Mouse (Mus musculus) intestine, embryonic 15.5 days (tissue): ENCODE measurements around the gene Ankrd34c. TPM values are rescaled to one million over a fixed set of nuclear protein-coding genes. Genes with fewer than 3 reads are reported as not detected.

Source experiments
- ATAC-seq: fragments of 200-750 bp; cut with Nextera tagmentation; 2 replicates; pipeline ENCODE4 v1.8.0; 2017; ENCODE audit warnings: moderate TSS enrichment, moderate library complexity
- H3K27ac ChIP-seq: fragments of 300-500 bp; sonication (generic); 2 replicates; pipeline ENCODE4 v1.5.1; 2015; ENCODE audit warnings: mild to moderate bottlenecking, inconsistent platforms
- H3K27me3 ChIP-seq: fragments of 300-500 bp; sonication (generic); replicated peaks from 2 replicates; pipeline ENCODE4 v1.6.1; 2015; ENCODE audit warnings: inconsistent platforms
- H3K36me3 ChIP-seq: fragments of 300-500 bp; sonication (generic); 2 replicates; pipeline ENCODE4 v1.6.1; 2015; ENCODE audit warnings: inconsistent platforms
- H3K4me1 ChIP-seq: fragments of 300-500 bp; sonication (generic); replicated peaks from 2 replicates; pipeline ENCODE4 v1.6.1; 2015; ENCODE audit warnings: inconsistent platforms
- H3K4me2 ChIP-seq: fragments of 300-500 bp; sonication (generic); replicated peaks from 2 replicates; pipeline ENCODE4 v1.6.1; 2015; ENCODE audit warnings: mild to moderate bottlenecking, inconsistent platforms
- H3K4me3 ChIP-seq: fragments of 300-500 bp; sonication (generic); replicated peaks from 2 replicates; pipeline ENCODE4 v1.5.1; 2015; ENCODE audit warnings: inconsistent platforms
- H3K9ac ChIP-seq: fragments of 300-500 bp; sonication (generic); 2 replicates; pipeline ENCODE4 v1.6.1; 2015; ENCODE audit warnings: inconsistent platforms
- H3K9me3 ChIP-seq: fragments of 300-500 bp; sonication (generic); 2 replicates; pipeline ENCODE4 v1.6.1; 2016; ENCODE audit warnings: inconsistent platforms
- WGBS: fragments of 180-500 bp; shearing (Covaris S2); methylation state at CpG from one replicate; pipeline ENCODE4 v1.1.7; 2015; 5-methylcytosine and 5-hydroxymethylcytosine counted together
- polyA plus RNA-seq: library from polyadenylated mRNA; unstranded; fragments of >200 nt; fragmentation: Nextera tagmentation; extraction: Ambion mirVana; gene quantifications from 2 replicates; pipeline ENCODE4 v1.2.1, GENCODE M21; 2015

Ankrd34c gene
- not detected in 2 replicates for polyA plus RNA-seq

GRCm38 (mm10) chr9:89738295-89738694 is at the start of gene Ankrd34c:
Ankrd34c (minus strand) TSS chr9:89738475.
- no peak within 1 kb of the TSS for H3K9ac ChIP-seq

GRCm38 (mm10) chr9:89787532-89787931 is 49.3 kb upstream of the Ankrd34c start:
- Histone ChIP-seq H3K27me3 (no peaks in the 10 kb centered on the region), H3K9ac (no peak overlapping the region), H3K4me3 (no peak overlapping the region), H3K4me2 (no peak overlapping the region), H3K9me3 (no peaks in the 10 kb centered on the region), H3K36me3 (no peaks in the 10 kb centered on the region), H3K4me1 (no peaks in the 10 kb centered on the region), H3K27ac (no peak overlapping the region)
- no peak for ATAC-seq
- 65% methylated on average over 4 of the region's 4 CpGs for WGBS

More at GRCm38 (mm10) chr9:89738295-89738694, at the start of gene Ankrd34c:
- H3K4me3 ChIP-seq = no peak within 1 kb of the TSS
- no peak for ATAC-seq
- no peaks in the 10 kb centered on the region for H3K4me1 ChIP-seq
- H3K4me2 ChIP-seq = no peak within 1 kb of the TSS
- no peak within 1 kb of the TSS for H3K27ac ChIP-seq
- no peaks in the 10 kb centered on the region for H3K9me3 ChIP-seq
- 3% methylated on average over 8 of the region's 8 CpGs for WGBS
- peaks cover 3% of the 10 kb centered on the region for H3K27me3 ChIP-seq
- no peaks in the 10 kb centered on the region for H3K36me3 ChIP-seq

DNA sequence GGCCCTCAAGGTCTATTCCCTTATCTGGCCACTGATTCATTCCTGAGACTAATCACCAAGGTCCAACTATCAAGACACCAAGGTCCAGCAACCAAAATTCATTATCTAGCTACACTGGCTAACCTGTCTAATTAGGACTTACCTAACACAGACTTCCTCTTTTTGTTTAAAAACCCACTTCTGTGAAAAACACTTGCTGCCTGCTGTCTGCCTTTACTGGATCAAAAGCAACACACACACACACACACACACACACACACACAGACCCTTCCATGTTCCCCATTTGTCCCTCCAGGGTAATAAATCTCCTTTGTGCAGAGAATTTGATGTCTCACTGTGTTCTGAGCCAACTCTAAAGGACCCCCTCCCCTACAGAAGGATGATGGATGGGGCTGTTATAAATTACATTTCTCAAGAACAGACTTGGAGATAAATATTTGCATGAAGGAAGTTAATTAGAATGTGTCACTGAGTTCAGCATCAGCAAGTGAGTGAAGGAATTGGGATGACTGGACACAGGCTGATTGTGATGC is 43.2 kb upstream of the Ankrd34c start:
- H3K36me3 ChIP-seq = no peaks in the 10 kb centered on the region
- no peaks in the 10 kb centered on the region for H3K9me3 ChIP-seq
- H3K4me2 ChIP-seq = no peak overlapping the region
- no peak overlapping the region for H3K4me3 ChIP-seq
- ATAC-seq = no peak
- no peak overlapping the region for H3K27ac ChIP-seq
- no peaks in the 10 kb centered on the region for H3K4me1 ChIP-seq
- no peak overlapping the region for H3K9ac ChIP-seq
- no peaks in the 10 kb centered on the region for H3K27me3 ChIP-seq

- H3K27me3 ChIP-seq = no peaks in the 10 kb centered on the region
- H3K4me2 ChIP-seq = no peak overlapping the region
- WGBS = 93% methylated on average over 1 of the region's 1 CpGs
- no peaks in the 10 kb centered on the region for H3K9me3 ChIP-seq
- no peak overlapping the region for H3K9ac ChIP-seq
- no peak overlapping the region for H3K27ac ChIP-seq
- H3K36me3 ChIP-seq = no peaks in the 10 kb centered on the region
- no peaks in the 10 kb centered on the region for H3K4me1 ChIP-seq
- ATAC-seq = no peak
- H3K4me3 ChIP-seq = no peak overlapping the region
Observed at GRCm38 (mm10) chr9:89779237-89779636, 41.0 kb upstream of the Ankrd34c start.

DNA sequence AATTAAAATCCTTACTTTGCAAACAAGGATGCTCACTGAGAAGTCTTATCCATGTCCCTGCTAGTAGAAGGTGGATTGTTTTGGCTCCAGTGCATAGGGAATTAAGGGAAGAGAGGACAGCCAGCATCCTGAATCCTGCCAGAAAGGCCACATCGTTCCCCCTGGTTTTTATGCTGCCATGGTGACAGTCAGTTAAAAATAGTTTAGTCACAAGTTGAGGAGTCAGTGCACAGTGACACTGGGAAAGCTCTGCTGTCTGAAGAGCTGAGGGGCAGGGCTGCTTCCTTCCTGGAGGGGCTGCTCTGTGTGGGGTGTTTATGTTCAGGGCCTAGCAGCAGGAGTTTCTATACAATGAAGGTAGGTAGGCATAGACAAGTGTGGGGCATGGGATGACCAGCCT is 32.9 kb upstream of the Ankrd34c start:
- no peak overlapping the region for H3K4me3 ChIP-seq
- WGBS = 51% methylated on average over 1 of the region's 1 CpGs
- H3K27me3 ChIP-seq = no peaks in the 10 kb centered on the region
- no peak for ATAC-seq
- no peaks in the 10 kb centered on the region for H3K9me3 ChIP-seq
- H3K4me2 ChIP-seq = no peak overlapping the region
- H3K9ac ChIP-seq = no peak overlapping the region
- H3K4me1 ChIP-seq = no peaks in the 10 kb centered on the region
- H3K27ac ChIP-seq = no peak overlapping the region
- no peaks in the 10 kb centered on the region for H3K36me3 ChIP-seq

DNA sequence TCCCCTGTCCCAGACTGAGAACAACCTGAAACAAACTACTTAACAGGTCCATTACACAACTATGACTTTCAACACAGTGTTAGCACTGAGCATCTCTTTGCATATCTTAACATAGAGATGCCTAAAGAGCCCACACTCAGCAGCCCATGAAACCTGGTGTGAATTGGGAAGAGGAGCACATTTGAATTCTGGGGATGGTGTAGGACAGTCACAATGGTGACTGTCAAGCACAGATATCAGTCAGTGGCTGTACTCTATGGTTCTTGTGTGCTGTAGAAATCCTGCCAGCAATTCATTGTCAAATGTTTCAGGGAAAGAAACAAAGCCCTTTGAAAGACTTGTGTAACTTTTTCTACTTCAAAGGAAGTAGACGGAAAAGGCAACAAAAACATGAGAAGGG is 23.7 kb upstream of the Ankrd34c start:
- Histone ChIP-seq H3K4me2 (no peak overlapping the region), H3K27me3 (no peaks in the 10 kb centered on the region), H3K4me1 (no peaks in the 10 kb centered on the region), H3K36me3 (no peaks in the 10 kb centered on the region), H3K9ac (no peak overlapping the region), H3K4me3 (no peak overlapping the region), H3K9me3 (no peaks in the 10 kb centered on the region), H3K27ac (no peak overlapping the region)
- no peak for ATAC-seq
- 68% methylated on average over 1 of the region's 1 CpGs for WGBS

DNA sequence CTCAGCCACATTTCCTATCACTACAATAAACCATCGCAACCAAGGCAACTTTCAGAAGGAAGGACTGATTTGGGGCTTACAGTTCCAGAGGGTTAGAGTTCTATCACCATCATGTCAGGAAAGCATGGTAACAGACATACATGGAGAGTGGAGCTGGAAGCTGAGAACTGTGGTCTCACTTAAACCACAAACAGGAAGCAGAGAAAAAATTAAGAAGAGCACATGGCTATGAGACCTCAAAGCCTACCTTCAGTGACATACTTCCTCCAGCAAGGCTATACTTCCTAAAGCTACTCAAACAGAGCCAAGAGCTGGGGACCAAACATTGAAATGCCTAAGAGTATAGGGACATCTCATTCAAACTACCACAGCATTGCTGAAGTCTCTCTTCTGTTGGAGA is 20.3 kb upstream of the Ankrd34c start:
- H3K27ac ChIP-seq = no peak overlapping the region
- H3K4me1 ChIP-seq = no peaks in the 10 kb centered on the region
- ATAC-seq = no peak
- no peaks in the 10 kb centered on the region for H3K36me3 ChIP-seq
- no peaks in the 10 kb centered on the region for H3K9me3 ChIP-seq
- H3K27me3 ChIP-seq = no peaks in the 10 kb centered on the region
- no peak overlapping the region for H3K4me2 ChIP-seq
- H3K4me3 ChIP-seq = no peak overlapping the region
- WGBS = 88% methylated on average over 1 of the region's 1 CpGs
- no peak overlapping the region for H3K9ac ChIP-seq

DNA sequence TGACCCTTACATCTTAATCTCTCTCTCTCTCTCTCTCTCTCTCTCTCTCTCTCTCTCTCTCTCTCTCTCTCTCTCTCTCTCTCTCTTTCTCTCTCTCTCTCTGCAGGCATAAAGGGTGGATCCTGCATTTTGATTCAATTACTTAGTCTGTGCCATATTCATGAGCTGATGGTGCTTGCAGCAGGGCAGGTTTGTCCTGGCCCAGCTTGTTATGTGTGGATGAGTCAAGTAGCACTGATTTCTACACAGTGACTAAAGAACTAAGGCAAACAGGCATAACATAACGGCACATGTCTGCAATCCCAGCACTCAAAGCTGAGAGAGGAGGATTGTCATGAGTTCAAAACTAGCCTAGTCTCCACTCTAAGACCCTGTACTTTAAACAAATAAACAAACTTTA is 19.9 kb upstream of the Ankrd34c start:
- H3K9me3 ChIP-seq = no peaks in the 10 kb centered on the region
- H3K4me2 ChIP-seq = no peak overlapping the region
- H3K4me3 ChIP-seq = no peak overlapping the region
- 97% methylated on average over 1 of the region's 1 CpGs for WGBS
- no peak overlapping the region for H3K9ac ChIP-seq
- H3K36me3 ChIP-seq = no peaks in the 10 kb centered on the region
- ATAC-seq = no peak
- no peak overlapping the region for H3K27ac ChIP-seq
- no peaks in the 10 kb centered on the region for H3K27me3 ChIP-seq
- H3K4me1 ChIP-seq = no peaks in the 10 kb centered on the region

GRCm38 (mm10) chr9:89757571-89757970 is 19.3 kb upstream of the Ankrd34c start:
- Histone ChIP-seq H3K9ac (no peak overlapping the region), H3K27me3 (no peaks in the 10 kb centered on the region), H3K36me3 (no peaks in the 10 kb centered on the region), H3K4me3 (no peak overlapping the region), H3K9me3 (no peaks in the 10 kb centered on the region), H3K27ac (no peak overlapping the region), H3K4me1 (no peaks in the 10 kb centered on the region), H3K4me2 (no peak overlapping the region)
- 49% methylated on average over 4 of the region's 4 CpGs for WGBS
- no peak for ATAC-seq

DNA sequence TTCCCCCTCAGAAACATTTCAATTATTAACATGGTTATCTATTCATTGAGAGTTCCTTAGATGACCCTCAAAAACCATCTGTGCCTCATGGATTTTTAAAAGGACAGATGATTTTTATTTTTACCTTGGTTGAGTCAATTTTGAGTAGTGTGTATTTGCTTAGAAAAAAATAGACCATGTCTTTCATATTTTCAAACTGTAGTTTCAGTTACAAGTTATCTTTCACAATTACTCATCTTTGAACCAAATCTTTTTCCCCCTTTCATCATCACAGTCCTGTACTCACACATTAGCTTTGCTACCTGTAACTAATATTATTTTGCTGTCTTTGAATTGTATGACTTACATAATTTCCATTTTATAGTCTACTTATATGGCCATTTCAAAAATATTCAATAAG is 1.8 kb upstream of the Ankrd34c start:
- Histone ChIP-seq H3K4me3 (no peak overlapping the region), H3K36me3 (no peaks in the 10 kb centered on the region), H3K27me3 (peaks cover 3% of the 10 kb centered on the region), H3K9ac (no peak overlapping the region), H3K4me1 (no peaks in the 10 kb centered on the region), H3K27ac (no peak overlapping the region), H3K9me3 (no peaks in the 10 kb centered on the region), H3K4me2 (no peak overlapping the region)
- ATAC-seq = no peak

DNA sequence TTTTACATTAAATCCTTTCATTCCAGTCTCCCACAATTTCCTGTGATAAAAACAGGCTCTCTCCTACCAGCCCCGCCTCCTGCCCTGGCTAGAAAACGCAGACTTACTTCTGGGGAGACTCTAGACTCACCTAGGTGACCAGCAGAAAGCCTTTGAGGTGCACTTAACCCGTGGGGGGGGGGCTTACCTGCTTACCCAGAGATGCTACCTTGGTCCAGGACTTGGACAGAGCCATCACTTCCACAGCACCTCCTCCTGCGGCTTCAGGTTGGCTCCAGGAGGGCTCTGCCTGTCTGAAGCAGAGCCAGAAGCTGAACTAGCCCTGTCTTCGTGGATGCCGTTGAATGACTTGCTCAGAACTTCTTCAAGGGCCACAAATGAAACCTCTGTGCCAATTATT is 387 bp downstream of the Ankrd34c start:
- Histone ChIP-seq H3K27ac (no peak overlapping the region), H3K4me2 (no peak overlapping the region), H3K36me3 (no peaks in the 10 kb centered on the region), H3K9me3 (no peaks in the 10 kb centered on the region), H3K4me1 (no peaks in the 10 kb centered on the region), H3K27me3 (peaks cover 3% of the 10 kb centered on the region), H3K4me3 (no peak overlapping the region), H3K9ac (no peak overlapping the region)
- 10% methylated on average over 6 of the region's 6 CpGs for WGBS
- no peak for ATAC-seq

- 6% methylated on average over 20 of the region's 20 CpGs for WGBS
Observed at GRCm38 (mm10) chr9:89736932-89737705, 1.2 kb downstream of the Ankrd34c start.

GRCm38 (mm10) chr9:89706906-89707305 is 31.4 kb downstream of the Ankrd34c start:
- no peak overlapping the region for H3K27ac ChIP-seq
- no peak for ATAC-seq
- no peak overlapping the region for H3K4me3 ChIP-seq
- no peaks in the 10 kb centered on the region for H3K27me3 ChIP-seq
- 31% methylated on average over 4 of the region's 4 CpGs for WGBS
- no peak overlapping the region for H3K4me2 ChIP-seq
- H3K36me3 ChIP-seq = peaks cover 4% of the 10 kb centered on the region; the same call in 1 of the 2 replicates
- H3K9me3 ChIP-seq = no peaks in the 10 kb centered on the region
- H3K4me1 ChIP-seq = 0 out of 2 replicates have a peak, but pooled peaks cover 3% of the 10 kb centered on the region
- H3K9ac ChIP-seq = no peak overlapping the region

More at GRCm38 (mm10) chr9:89736932-89737705, 1.2 kb downstream of the Ankrd34c start:
- H3K9ac ChIP-seq = no peak overlapping the region
- 0 out of 2 replicates have a peak, but pooled peaks have one; percentile 41 for ATAC-seq
- H3K9me3 ChIP-seq = no peaks in the 10 kb centered on the region
- no peak overlapping the region for H3K27ac ChIP-seq
- H3K4me1 ChIP-seq = no peaks in the 10 kb centered on the region
- H3K36me3 ChIP-seq = no peaks in the 10 kb centered on the region
- no peak overlapping the region for H3K4me2 ChIP-seq
- peaks cover 3% of the 10 kb centered on the region for H3K27me3 ChIP-seq
- no peak overlapping the region for H3K4me3 ChIP-seq
